Mouse (Mus musculus): ENCODE measurements around the gene Cux1.

DNA sequence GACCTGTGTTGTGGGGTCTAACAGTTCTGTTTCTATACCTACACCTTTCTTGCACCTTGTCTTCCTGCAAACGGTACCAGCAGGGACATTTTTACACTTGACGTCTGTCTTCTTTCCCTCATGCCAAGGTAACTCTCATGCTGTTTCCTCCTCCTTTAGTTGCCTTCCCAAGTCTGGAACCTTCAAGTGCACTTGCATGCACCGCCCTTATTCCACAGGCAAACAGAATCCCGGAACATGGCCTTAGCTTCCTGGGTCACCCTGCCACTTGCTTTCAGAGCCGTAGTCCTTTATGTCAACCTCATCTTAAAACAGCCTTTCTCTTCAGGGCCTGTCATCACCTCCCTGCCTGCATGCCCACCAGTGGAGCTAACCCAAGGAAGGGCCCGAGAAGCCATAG, 15.7 kb downstream of the Cux1 start:
- TF ChIP-seq POLR2A (IDR thresholded peaks at IDR 0.05; ENCODE audit: low read depth, low read length) = no peak
- TF ChIP-seq CTCF (IDR thresholded peaks at IDR 0.05; ENCODE audit: extremely low read depth, insufficient read depth, insufficient read length, insufficient replicate concordance) = no peak
